Mouse (Mus musculus): ENCODE results near the gene Chat. TPM values are rescaled to one million over a fixed set of nuclear protein-coding genes. Genes with fewer than 3 reads are reported as not detected.
"Not testable (repeated sequence)": the region's sequence is repeated elsewhere in the genome, so short reads cannot be mapped to it uniquely, and the experiment has no call there.

The Chat gene
- polyA plus RNA-seq, 1 experiment from 2014 or later, result 0.05 TPM

DNA sequence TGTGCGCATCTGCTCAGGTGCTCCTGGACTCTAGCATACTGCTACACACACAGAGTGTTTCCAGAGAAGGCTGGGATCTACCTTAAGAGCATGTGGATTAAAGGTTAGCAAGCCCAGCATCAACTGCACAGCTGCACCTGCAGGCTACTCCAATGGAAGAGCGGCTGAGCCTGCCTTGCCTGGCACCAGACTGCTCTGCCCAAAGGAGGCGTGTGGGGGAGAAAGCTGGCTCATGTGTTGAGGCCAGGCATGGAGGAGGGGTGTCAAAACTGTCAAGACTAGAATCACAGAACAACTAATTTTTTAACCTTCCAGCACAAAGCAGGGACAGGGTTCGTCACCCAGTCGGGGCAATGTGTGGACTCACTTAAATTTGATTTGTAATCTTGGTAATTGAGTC, 53.7 kb downstream of the Chat start:
- 61% methylated on average over 5 of the region's 5 CpGs for WGBS
- no peak for ATAC-seq (ENCODE audit: low FRiP score, low TSS enrichment)
- Histone ChIP-seq H3K9me3 (ENCODE audit: low read length) (peaks cover 4% of the 10 kb centered on the region; the same call in 1 of the 2 replicates), H3K27me3 (ENCODE audit: insufficient read depth, low read length) (no peaks in the 10 kb centered on the region), H3K36me3 (ENCODE audit: insufficient read depth, low read length) (no peaks in the 10 kb centered on the region), H3K4me1 (ENCODE audit: insufficient read depth, low read length) (no peaks in the 10 kb centered on the region), H3K9ac (replicated peaks; ENCODE audit: low read length) (no peak overlapping the region), H3K4me2 (replicated peaks; ENCODE audit: low read depth, low read length) (no peak overlapping the region), H3K4me3 (ENCODE audit: low read length) (no peak overlapping the region), H3K27ac (ENCODE audit: low read length) (no peak overlapping the region)

DNA sequence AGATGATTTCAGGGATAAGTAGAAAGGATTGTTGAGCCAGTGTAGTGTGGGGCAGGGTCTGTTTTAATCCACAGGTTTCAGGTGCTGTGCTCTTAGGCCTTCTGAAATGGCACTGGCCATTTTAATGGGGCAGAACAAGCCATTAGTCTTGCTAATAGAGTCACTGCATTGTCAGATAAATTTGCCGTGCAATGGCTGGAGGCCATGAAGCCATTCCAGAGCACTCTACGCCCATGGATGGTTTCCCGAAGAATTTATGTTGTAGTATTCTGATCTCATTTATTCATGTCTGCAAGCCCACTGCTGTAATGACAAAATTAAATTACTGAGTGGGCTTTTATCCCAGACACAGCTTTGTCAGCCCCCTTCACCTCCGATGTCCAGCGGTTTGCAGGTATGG, 55.7 kb downstream of the Chat start:
- ATAC-seq (ENCODE audit: low FRiP score, low TSS enrichment), result peak; percentile 42; the same call in 1 of the 2 replicates

DNA sequence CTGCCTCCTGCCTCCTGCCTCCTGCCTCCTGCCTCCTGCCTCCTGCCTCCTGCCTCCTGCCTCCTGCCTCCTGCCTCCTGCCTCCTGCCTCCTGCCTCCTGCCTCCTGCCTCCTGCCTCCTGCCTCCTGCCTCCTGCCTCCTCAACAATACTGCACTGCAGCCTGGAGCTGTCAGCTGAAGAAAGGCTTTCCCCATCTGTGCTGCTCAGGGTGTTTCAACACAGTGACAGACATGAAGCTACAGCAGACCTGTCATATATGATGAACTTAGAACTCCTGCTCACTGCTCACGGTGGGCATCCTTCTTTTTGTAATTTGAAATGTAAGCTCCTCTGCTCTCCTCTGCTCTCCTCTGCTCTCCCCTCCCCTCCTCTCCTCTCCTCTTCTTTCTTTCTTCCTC, 60.4 kb downstream of the Chat start:
- not testable (repeated sequence) for H3K27me3 ChIP-seq (ENCODE audit: insufficient read depth, low read length); H3K4me2 ChIP-seq (replicated peaks; ENCODE audit: low read depth, low read length); H3K27ac ChIP-seq (ENCODE audit: low read length); ATAC-seq (ENCODE audit: low FRiP score, low TSS enrichment); H3K9me3 ChIP-seq (ENCODE audit: low read length); H3K36me3 ChIP-seq (ENCODE audit: insufficient read depth, low read length); H3K4me3 ChIP-seq (ENCODE audit: low read length); H3K4me1 ChIP-seq (ENCODE audit: insufficient read depth, low read length); H3K9ac ChIP-seq (replicated peaks; ENCODE audit: low read length)
- 52% methylated on average over 1 of the region's 1 CpGs for WGBS

More for the DNA sequence above, 55.7 kb downstream of the Chat start:
- Histone ChIP-seq H3K36me3 (ENCODE audit: insufficient read depth, low read length) (no peaks in the 10 kb centered on the region), H3K4me2 (replicated peaks; ENCODE audit: low read depth, low read length) (no peak overlapping the region), H3K4me1 (ENCODE audit: insufficient read depth, low read length) (no peaks in the 10 kb centered on the region), H3K9ac (replicated peaks; ENCODE audit: low read length) (no peak overlapping the region), H3K27ac (ENCODE audit: low read length) (no peak overlapping the region), H3K9me3 (ENCODE audit: low read length) (0 out of 2 replicates have a peak, but pooled peaks cover 2% of the 10 kb centered on the region), H3K27me3 (ENCODE audit: insufficient read depth, low read length) (no peaks in the 10 kb centered on the region), H3K4me3 (ENCODE audit: low read length) (no peak overlapping the region)
- 50% methylated on average over 5 of the region's 5 CpGs for WGBS

DNA sequence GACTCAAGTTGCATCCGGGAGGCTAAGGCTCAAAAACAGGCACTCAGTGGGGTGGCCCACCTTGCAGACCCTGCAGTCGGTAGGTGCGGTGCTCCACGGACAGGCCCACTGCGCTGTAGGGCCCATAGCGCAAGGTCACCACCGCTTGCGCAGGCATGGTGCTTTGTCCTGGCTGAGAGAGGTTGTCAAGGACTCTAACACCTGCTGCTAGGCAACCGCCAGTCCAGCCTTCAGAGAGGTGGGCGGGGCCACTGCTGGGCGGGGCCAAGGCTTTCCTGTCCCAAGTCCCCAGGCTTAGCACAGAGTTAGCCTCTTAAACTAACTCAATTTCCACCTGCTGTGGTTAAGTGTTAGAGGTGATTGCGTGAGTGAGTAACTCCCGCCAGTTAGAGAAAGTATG, 77.6 kb downstream of the Chat start, which contains the start of gene 1700024G13Rik:
Gene 1700024G13Rik, minus strand, starts transcription at position 196 of the 400 bp plus-strand sequence.
- H3K9me3 ChIP-seq (ENCODE audit: low read length), result no peaks in the 10 kb centered on the region
- no peaks in the 10 kb centered on the region for H3K27me3 ChIP-seq (ENCODE audit: insufficient read depth, low read length)
- no peak within 1 kb of the TSS for H3K9ac ChIP-seq (replicated peaks; ENCODE audit: low read length)
- 3% methylated on average over 13 of the region's 13 CpGs for WGBS
- no peaks in the 10 kb centered on the region for H3K36me3 ChIP-seq (ENCODE audit: insufficient read depth, low read length)
- H3K4me1 ChIP-seq (ENCODE audit: insufficient read depth, low read length), result no peaks in the 10 kb centered on the region
- no peak within 1 kb of the TSS for H3K4me3 ChIP-seq (ENCODE audit: low read length)
- no peak within 1 kb of the TSS for H3K4me2 ChIP-seq (replicated peaks; ENCODE audit: low read depth, low read length)
- no peak within 1 kb of the TSS for H3K27ac ChIP-seq (ENCODE audit: low read length)
- peak; percentile 95 for ATAC-seq (ENCODE audit: low FRiP score, low TSS enrichment)

DNA sequence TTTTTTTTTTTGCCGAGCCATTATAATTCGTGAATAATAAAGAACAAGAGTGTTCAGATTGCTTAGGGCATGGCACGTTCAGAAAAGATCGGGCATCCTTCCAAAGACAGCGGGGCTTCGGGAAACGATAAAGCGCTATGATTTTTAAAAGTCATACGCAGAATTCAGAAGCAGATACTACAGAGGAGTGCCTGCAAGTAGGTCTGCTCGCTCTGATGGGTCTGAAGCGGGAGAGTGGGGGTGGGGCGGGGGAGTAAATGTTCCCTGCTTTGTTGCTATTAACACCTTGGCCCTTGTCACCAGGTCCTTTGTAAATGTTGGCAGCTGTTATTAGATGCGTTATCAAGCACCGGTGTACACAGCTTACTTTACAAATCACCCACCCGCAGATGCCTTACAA, 84.2 kb downstream of the Chat start:
- H3K4me1 ChIP-seq (ENCODE audit: insufficient read depth, low read length), result 0 out of 2 replicates have a peak, but pooled peaks cover 5% of the 10 kb centered on the region
- H3K27me3 ChIP-seq (ENCODE audit: insufficient read depth, low read length), result peaks cover 24% of the 10 kb centered on the region
- no peaks in the 10 kb centered on the region for H3K36me3 ChIP-seq (ENCODE audit: insufficient read depth, low read length)
- H3K4me3 ChIP-seq (ENCODE audit: low read length), result no peak overlapping the region
- H3K9ac ChIP-seq (replicated peaks; ENCODE audit: low read length), result no peak overlapping the region
- no peak overlapping the region for H3K4me2 ChIP-seq (replicated peaks; ENCODE audit: low read depth, low read length)
- no peaks in the 10 kb centered on the region for H3K9me3 ChIP-seq (ENCODE audit: low read length)
- ATAC-seq (ENCODE audit: low FRiP score, low TSS enrichment), result no peak
- WGBS, result 39% methylated on average over 15 of the region's 15 CpGs
- H3K27ac ChIP-seq (ENCODE audit: low read length), result no peak overlapping the region

DNA sequence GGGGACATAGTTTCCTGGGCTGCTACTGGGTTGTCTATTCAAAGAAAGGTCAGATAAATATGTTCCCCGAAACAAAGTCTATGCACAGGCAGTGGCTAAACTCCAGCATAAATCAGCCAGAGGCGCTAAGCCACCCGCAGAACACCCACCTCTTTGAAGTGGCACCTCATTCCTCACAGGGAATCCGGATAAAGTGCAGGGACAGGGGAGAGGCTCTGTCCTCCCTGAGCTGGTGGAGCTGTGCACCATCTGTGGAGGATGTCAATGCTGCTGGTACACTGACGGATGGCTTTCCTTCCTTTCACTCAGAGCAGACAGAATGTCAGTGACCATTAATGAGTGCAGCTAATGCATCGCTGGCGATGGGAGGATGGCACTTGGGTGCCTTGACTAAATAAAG, 84.7 kb downstream of the Chat start:
- H3K4me3 ChIP-seq (ENCODE audit: low read length), result no peak overlapping the region
- H3K4me2 ChIP-seq (replicated peaks; ENCODE audit: low read depth, low read length), result no peak overlapping the region
- H3K27me3 ChIP-seq (ENCODE audit: insufficient read depth, low read length), result peaks cover 24% of the 10 kb centered on the region
- ATAC-seq (ENCODE audit: low FRiP score, low TSS enrichment), result no peak
- no peaks in the 10 kb centered on the region for H3K36me3 ChIP-seq (ENCODE audit: insufficient read depth, low read length)
- 0 out of 2 replicates have a peak, but pooled peaks cover 5% of the 10 kb centered on the region for H3K4me1 ChIP-seq (ENCODE audit: insufficient read depth, low read length)
- no peak overlapping the region for H3K9ac ChIP-seq (replicated peaks; ENCODE audit: low read length)
- no peaks in the 10 kb centered on the region for H3K9me3 ChIP-seq (ENCODE audit: low read length)
- no peak overlapping the region for H3K27ac ChIP-seq (ENCODE audit: low read length)
- WGBS, result 19% methylated on average over 7 of the region's 7 CpGs

DNA sequence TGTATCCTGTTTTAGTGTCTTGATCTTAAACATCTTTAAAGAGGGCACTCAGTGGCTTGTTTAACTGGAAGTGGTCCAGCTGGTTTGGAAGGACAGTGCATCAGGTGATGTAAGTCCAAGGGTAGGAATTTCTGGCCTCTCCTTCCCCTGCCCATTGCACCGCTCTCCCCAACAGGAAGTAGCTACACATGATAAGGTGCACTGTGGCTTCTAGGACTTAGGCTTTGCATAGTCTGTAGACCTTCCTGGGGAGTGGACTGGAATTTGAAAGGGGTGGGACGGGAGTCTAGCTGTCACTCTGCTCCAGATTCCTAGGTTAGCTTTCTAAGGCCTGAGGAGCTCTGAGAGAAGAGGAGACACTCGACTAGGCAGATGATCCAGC, 85.7 kb downstream of the Chat start:
- 0 out of 2 replicates have a peak, but pooled peaks cover 5% of the 10 kb centered on the region for H3K4me1 ChIP-seq (ENCODE audit: insufficient read depth, low read length)
- no peaks in the 10 kb centered on the region for H3K36me3 ChIP-seq (ENCODE audit: insufficient read depth, low read length)
- no peak overlapping the region for H3K4me3 ChIP-seq (ENCODE audit: low read length)
- H3K4me2 ChIP-seq (replicated peaks; ENCODE audit: low read depth, low read length), result no peak overlapping the region
- no peak overlapping the region for H3K27ac ChIP-seq (ENCODE audit: low read length)
- H3K9me3 ChIP-seq (ENCODE audit: low read length), result no peaks in the 10 kb centered on the region
- no peak overlapping the region for H3K9ac ChIP-seq (replicated peaks; ENCODE audit: low read length)
- H3K27me3 ChIP-seq (ENCODE audit: insufficient read depth, low read length), result peaks cover 24% of the 10 kb centered on the region
- ATAC-seq (ENCODE audit: low FRiP score, low TSS enrichment), result no peak
- 44% methylated on average over 3 of the region's 3 CpGs for WGBS

DNA sequence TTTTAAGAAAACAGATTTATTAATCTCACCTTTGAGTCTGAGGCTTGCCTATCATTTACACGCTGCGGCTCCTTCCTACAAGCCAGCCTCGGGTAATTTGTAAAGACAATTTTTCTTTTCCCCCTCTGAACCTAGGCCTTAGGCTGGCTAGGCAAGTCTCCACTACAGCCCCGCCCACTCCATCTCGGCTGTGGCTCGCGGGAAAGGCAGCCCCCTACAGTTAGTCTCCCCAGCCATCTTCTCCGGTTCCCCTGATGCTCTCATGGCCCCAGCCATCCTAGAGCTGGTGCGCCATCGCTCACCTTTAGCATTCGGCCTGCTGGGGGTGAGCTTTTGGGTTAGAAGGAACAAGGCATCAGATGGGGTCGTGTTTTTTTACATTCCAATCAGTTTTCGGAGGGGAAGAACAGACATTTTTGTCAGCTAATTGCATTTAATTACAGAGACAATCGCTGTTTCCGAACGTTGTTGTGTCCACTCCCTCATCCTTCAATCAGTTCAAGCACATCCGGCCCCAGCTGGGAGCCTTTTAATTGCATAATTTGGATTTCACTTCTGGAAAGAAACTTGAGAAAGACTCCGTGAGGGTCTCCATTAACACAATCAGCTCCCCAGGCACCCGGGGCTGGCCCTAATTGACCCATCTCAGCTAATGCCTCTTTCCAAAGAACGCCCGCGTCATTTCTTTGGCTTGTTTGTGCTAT, 86.2 kb downstream of the Chat start:
- no peaks in the 10 kb centered on the region for H3K9me3 ChIP-seq (ENCODE audit: low read length)
- 0 out of 2 replicates have a peak, but pooled peaks cover 5% of the 10 kb centered on the region for H3K4me1 ChIP-seq (ENCODE audit: insufficient read depth, low read length)
- H3K27ac ChIP-seq (ENCODE audit: low read length), result no peak overlapping the region
- H3K4me2 ChIP-seq (replicated peaks; ENCODE audit: low read depth, low read length), result peak overlapping the region; percentile 21; the same call in 1 of the 2 replicates
- H3K36me3 ChIP-seq (ENCODE audit: insufficient read depth, low read length), result no peaks in the 10 kb centered on the region
- H3K27me3 ChIP-seq (ENCODE audit: insufficient read depth, low read length), result peaks cover 24% of the 10 kb centered on the region
- no peak overlapping the region for H3K9ac ChIP-seq (replicated peaks; ENCODE audit: low read length)
- 12% methylated on average over 22 of the region's 22 CpGs for WGBS
- no peak for ATAC-seq (ENCODE audit: low FRiP score, low TSS enrichment)
- no peak overlapping the region for H3K4me3 ChIP-seq (ENCODE audit: low read length)

DNA sequence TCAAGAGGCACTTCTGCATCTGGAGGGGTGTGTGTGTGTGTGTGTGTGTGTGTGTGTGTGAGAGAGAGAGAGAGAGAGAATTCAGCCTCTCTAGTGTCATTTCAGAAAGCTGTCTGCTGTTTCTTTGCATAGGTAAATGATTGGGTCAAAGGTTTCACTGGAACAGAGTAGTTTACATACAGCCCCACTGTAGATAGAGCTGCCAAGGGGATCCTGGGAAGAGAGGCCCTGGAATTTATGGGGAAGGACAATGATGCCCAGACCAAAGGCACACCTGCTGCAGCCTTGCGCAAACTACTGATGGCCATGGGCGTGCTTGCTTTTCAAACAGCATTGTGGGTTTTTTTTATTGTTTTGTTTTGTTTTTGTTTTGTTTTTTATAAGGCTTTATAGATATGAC, 93.3 kb downstream of the Chat start:
- Histone ChIP-seq H3K4me2 (replicated peaks; ENCODE audit: low read depth, low read length) (no peak overlapping the region), H3K4me1 (ENCODE audit: insufficient read depth, low read length) (no peaks in the 10 kb centered on the region), H3K36me3 (ENCODE audit: insufficient read depth, low read length) (no peaks in the 10 kb centered on the region), H3K9ac (replicated peaks; ENCODE audit: low read length) (no peak overlapping the region), H3K27ac (ENCODE audit: low read length) (no peak overlapping the region), H3K9me3 (ENCODE audit: low read length) (no peaks in the 10 kb centered on the region), H3K27me3 (ENCODE audit: insufficient read depth, low read length) (no peaks in the 10 kb centered on the region), H3K4me3 (ENCODE audit: low read length) (no peak overlapping the region)
- WGBS, result 88% methylated on average over 2 of the region's 2 CpGs
- no peak for ATAC-seq (ENCODE audit: low FRiP score, low TSS enrichment)

DNA sequence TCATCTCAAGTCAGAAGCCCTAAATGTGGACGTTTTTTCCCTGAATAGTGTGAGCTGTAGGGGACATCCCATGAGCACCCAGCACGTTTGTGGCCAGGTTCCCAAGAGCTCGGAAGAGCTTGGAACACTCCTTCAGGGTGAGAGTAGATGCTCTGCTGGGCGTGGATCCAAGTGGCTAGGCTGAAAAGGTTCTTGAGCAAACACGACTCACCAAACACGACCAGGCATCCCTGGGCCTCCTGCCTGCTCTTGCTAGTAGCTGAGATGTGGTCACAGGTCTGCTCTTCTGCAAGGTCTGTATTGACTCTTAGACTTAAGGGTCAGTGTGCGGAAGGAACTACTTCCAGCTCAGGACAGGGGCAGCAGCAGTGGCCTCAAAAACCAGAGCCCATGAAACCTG, 96.0 kb downstream of the Chat start:
- Histone ChIP-seq H3K36me3 (ENCODE audit: insufficient read depth, low read length) (no peaks in the 10 kb centered on the region), H3K27ac (ENCODE audit: low read length) (no peak overlapping the region), H3K27me3 (ENCODE audit: insufficient read depth, low read length) (no peaks in the 10 kb centered on the region), H3K4me1 (ENCODE audit: insufficient read depth, low read length) (no peaks in the 10 kb centered on the region), H3K9ac (replicated peaks; ENCODE audit: low read length) (no peak overlapping the region), H3K9me3 (ENCODE audit: low read length) (no peaks in the 10 kb centered on the region), H3K4me3 (ENCODE audit: low read length) (no peak overlapping the region), H3K4me2 (replicated peaks; ENCODE audit: low read depth, low read length) (no peak overlapping the region)
- ATAC-seq (ENCODE audit: low FRiP score, low TSS enrichment), result no peak
- 72% methylated on average over 7 of the region's 7 CpGs for WGBS

All from kidney, embryonic 16.5 days (tissue).